In genomic region chr10:81300352-81300907, GRCm38 (mm10) we compare ENCODE assay signal across 11 mouse cellular contexts. TPM values are rescaled to one million over a fixed set of nuclear protein-coding genes. Genes with fewer than 3 reads are reported as not detected.
A peak's percentile ranks its signal among the peaks of the same experiment; 100 is the strongest.
DNase-seq lines count a peak whose midpoint lies in the region; ATAC-seq lines count a peak whose summit lies in the region.
"Had no signal": no experiment of that assay in that cellular context is flagged by ENCODE, and none has a peak within 500 bp of the region (broad histone marks: within the 10 kb centered on the region; RNA-seq: fewer than 3 reads in every experiment).

No protein-coding gene starts in this region.

- peak overlapping the region; percentile 64 for H3K9ac ChIP-seq in heart, embryonic 13.5 days
- no peak overlapping the region for H3K9ac ChIP-seq in intestine, embryonic 14.5 days (ENCODE audit: low read length)
- H3K9ac ChIP-seq in limb, embryonic 13.5 days = peak overlapping the region; percentile 31; the same call in 1 of the 2 replicates
- H3K9ac ChIP-seq: forebrain, embryonic 15.5 days; heart, embryonic 15.5 days had no signal

- peaks cover 89% of the 10 kb centered on the region for H3K4me1 ChIP-seq in heart, embryonic 13.5 days
- H3K4me1 ChIP-seq in intestine, embryonic 14.5 days (replicated peaks; ENCODE audit: control insufficient read depth, insufficient read depth, low read length) = peaks cover 35% of the 10 kb centered on the region
- H3K4me1 ChIP-seq in limb, embryonic 13.5 days = peaks cover 21% of the 10 kb centered on the region

- H3K4me3 ChIP-seq in heart, embryonic 13.5 days = no peak overlapping the region
- no peak overlapping the region for H3K4me3 ChIP-seq in intestine, embryonic 14.5 days (ENCODE audit: low read depth, low read length)
- no peak overlapping the region for H3K4me3 ChIP-seq in limb, embryonic 13.5 days
- H3K4me3 ChIP-seq: forebrain, embryonic 15.5 days; heart, embryonic 15.5 days had no signal

- no peak overlapping the region for H3K4me2 ChIP-seq in heart, embryonic 13.5 days
- H3K4me2 ChIP-seq in intestine, embryonic 14.5 days (ENCODE audit: low read length) = no peak overlapping the region
- H3K4me2 ChIP-seq in limb, embryonic 13.5 days (replicated peaks) = no peak overlapping the region
- H3K4me2 ChIP-seq: forebrain, embryonic 15.5 days; heart, embryonic 15.5 days had no signal

- H3K9me3 ChIP-seq in heart, embryonic 13.5 days = no peaks in the 10 kb centered on the region
- H3K9me3 ChIP-seq in intestine, embryonic 14.5 days (ENCODE audit: control insufficient read depth, low read length) = no peaks in the 10 kb centered on the region
- no peaks in the 10 kb centered on the region for H3K9me3 ChIP-seq in limb, embryonic 13.5 days
- H3K9me3 ChIP-seq: forebrain, embryonic 15.5 days; heart, embryonic 15.5 days had no signal

- WGBS in heart, embryonic 13.5 days = 67% methylated on average over 9 of the region's 9 CpGs
- 74% methylated on average over 9 of the region's 9 CpGs for WGBS in intestine, embryonic 14.5 days
- 85% methylated on average over 9 of the region's 9 CpGs for WGBS in limb, embryonic 13.5 days

- DNase-seq in heart, adult 8-10 months (ENCODE audit: low spot score) = no peak
- peak; percentile 45 for DNase-seq in A20 (ENCODE audit: low read depth, low spot score)
- no peak for DNase-seq in intestine, embryonic 14.5 days (ENCODE audit: low spot score)
- no peak for DNase-seq in adrenal gland, postnatal 36 days
- no peak for DNase-seq in adrenal gland, adult 8-10 months
- no peak for DNase-seq in left cerebral cortex, postnatal 10 days (ENCODE audit: extremely low spot score in 1 of 2, low spot score in 2 of 2)
- DNase-seq: lung, postnatal 36 days had no signal

- H3K27ac ChIP-seq in heart, embryonic 13.5 days (replicated peaks) = 0 out of 2 replicates have a peak overlapping the region, but pooled peaks have one; percentile 17
- H3K27ac ChIP-seq in intestine, embryonic 14.5 days (ENCODE audit: low read depth) = 0 out of 2 replicates have a peak overlapping the region, but pooled peaks have one; percentile 27
- no peak overlapping the region for H3K27ac ChIP-seq in limb, embryonic 13.5 days
- H3K27ac ChIP-seq: forebrain, embryonic 15.5 days had no signal

- no peaks in the 10 kb centered on the region for H3K27me3 ChIP-seq in heart, embryonic 13.5 days (replicated peaks)
- H3K27me3 ChIP-seq in intestine, embryonic 14.5 days (replicated peaks; ENCODE audit: control insufficient read depth, insufficient read depth, low read length) = no peaks in the 10 kb centered on the region
- H3K27me3 ChIP-seq in limb, embryonic 13.5 days = no peaks in the 10 kb centered on the region
- H3K27me3 ChIP-seq: forebrain, embryonic 15.5 days; heart, embryonic 15.5 days had no signal

- intact Hi-C loops in left cerebral cortex, postnatal 10 days (cut with DNase I) = no loop called here

- no peak for ATAC-seq in heart, embryonic 13.5 days (ENCODE audit: extremely low read depth, insufficient number of reproducible peaks, low FRiP score, low TSS enrichment)
- ATAC-seq in intestine, embryonic 14.5 days (replicated peaks; ENCODE audit: low FRiP score, low TSS enrichment, low read depth) = no peak
- ATAC-seq in limb, embryonic 13.5 days (ENCODE audit: low FRiP score, low read depth) = no peak
- ATAC-seq: forebrain, embryonic 15.5 days had no signal

- H3K36me3 ChIP-seq in heart, embryonic 13.5 days = peaks cover 5% of the 10 kb centered on the region; the same call in 1 of the 2 replicates
- H3K36me3 ChIP-seq in intestine, embryonic 14.5 days (ENCODE audit: control insufficient read depth, insufficient read depth, low read length) = no peaks in the 10 kb centered on the region
- no peaks in the 10 kb centered on the region; the same call in 1 of the 2 replicates for H3K36me3 ChIP-seq in limb, embryonic 13.5 days
- H3K36me3 ChIP-seq: forebrain, embryonic 15.5 days; heart, embryonic 15.5 days had no signal

RNA-seq across cellular contexts. Expression of gene Pip5k1c, which starts 7.7 kb away (rescaled TPM):
- 31.0 and 32.0 TPM in 2 replicates for polyA plus RNA-seq in heart, embryonic 13.5 days (2015; fragmentation: Nextera tagmentation; extraction: Ambion mirVana)
- 10 to 100 TPM; 25.7 to 29.5 (median 26.8) TPM for total RNA-seq in heart, adult 8-10 months (2022)
- polyA plus RNA-seq in intestine, embryonic 14.5 days (2014; fragmentation: Nextera tagmentation; extraction: Ambion mirVana) = 57.3 and 57.5 TPM in 2 replicates
- polyA plus RNA-seq in limb, embryonic 13.5 days (2015; fragmentation: Nextera tagmentation; extraction: Ambion mirVana) = 51.5 and 58.5 TPM in 2 replicates
- 10 to 100 TPM; 37.2 to 40.9 TPM for total RNA-seq in adrenal gland, postnatal 36 days (2021)
- 10 to 100 TPM; 42.6 to 61.1 (median 53.3) TPM for total RNA-seq in adrenal gland, adult 8-10 months (2022)
- 100 to 1,000 TPM; 336 to 340 TPM for total RNA-seq in left cerebral cortex, postnatal 10 days (2021)

RNA-seq across cellular contexts. Expression of gene Tjp3, which starts 9.0 kb away (rescaled TPM):
- 2.2 and 2.4 TPM in 2 replicates for polyA plus RNA-seq in heart, embryonic 13.5 days (2015; fragmentation: Nextera tagmentation; extraction: Ambion mirVana)
- total RNA-seq in heart, adult 8-10 months (2022) = under 1 TPM in 1 of 4 experiments, not detected in 3; 0.22 TPM
- polyA plus RNA-seq in intestine, embryonic 14.5 days (2014; fragmentation: Nextera tagmentation; extraction: Ambion mirVana) = 35.1 and 44.4 TPM in 2 replicates
- polyA plus RNA-seq in limb, embryonic 13.5 days (2015; fragmentation: Nextera tagmentation; extraction: Ambion mirVana) = 2.6 and 2.9 TPM in 2 replicates
- under 1 TPM; 0.23 to 0.26 TPM for total RNA-seq in adrenal gland, postnatal 36 days (2021)
- under 1 TPM; 0.22 to 0.81 (median 0.29) TPM for total RNA-seq in adrenal gland, adult 8-10 months (2022)
- under 1 TPM; 0.39 to 0.49 TPM for total RNA-seq in left cerebral cortex, postnatal 10 days (2021)

RNA-seq across cellular contexts. Expression of gene Cactin, which starts 20.5 kb away (rescaled TPM):
- polyA plus RNA-seq in heart, embryonic 13.5 days (2015; fragmentation: Nextera tagmentation; extraction: Ambion mirVana) = 25.6 and 28.2 TPM in 2 replicates
- total RNA-seq in heart, adult 8-10 months (2022) = 10 to 100 TPM; 14.4 to 19.2 (median 16.3) TPM
- 26.0 and 27.7 TPM in 2 replicates for polyA plus RNA-seq in intestine, embryonic 14.5 days (2014; fragmentation: Nextera tagmentation; extraction: Ambion mirVana)
- 41.8 and 42.3 TPM in 2 replicates for polyA plus RNA-seq in limb, embryonic 13.5 days (2015; fragmentation: Nextera tagmentation; extraction: Ambion mirVana)
- total RNA-seq in adrenal gland, postnatal 36 days (2021) = 10 to 100 TPM; 37.9 to 39.1 TPM
- total RNA-seq in adrenal gland, adult 8-10 months (2022) = 10 to 100 TPM; 37.7 to 47.5 (median 42.5) TPM
- total RNA-seq in left cerebral cortex, postnatal 10 days (2021) = 10 to 100 TPM; 26.4 to 26.7 TPM

RNA-seq across cellular contexts. Expression of gene Tbxa2r, which starts 28.1 kb away (rescaled TPM):
- 13.6 and 14.7 TPM in 2 replicates for polyA plus RNA-seq in heart, embryonic 13.5 days (2015; fragmentation: Nextera tagmentation; extraction: Ambion mirVana)
- 1 to 10 TPM; 2.7 to 5.4 (median 3.5) TPM for total RNA-seq in heart, adult 8-10 months (2022)
- 22.3 and 23.6 TPM in 2 replicates for polyA plus RNA-seq in intestine, embryonic 14.5 days (2014; fragmentation: Nextera tagmentation; extraction: Ambion mirVana)
- 5.2 and 7.8 TPM in 2 replicates for polyA plus RNA-seq in limb, embryonic 13.5 days (2015; fragmentation: Nextera tagmentation; extraction: Ambion mirVana)
- total RNA-seq in adrenal gland, postnatal 36 days (2021) = 10 to 100 TPM; 53.2 to 53.9 TPM
- 10 to 100 TPM; 35.6 to 52.1 (median 42.0) TPM for total RNA-seq in adrenal gland, adult 8-10 months (2022)
- total RNA-seq in left cerebral cortex, postnatal 10 days (2021) = 1 to 10 TPM; 1.1 to 2.1 TPM

RNA-seq across cellular contexts. Expression of gene Apba3, which starts 33.7 kb away (rescaled TPM):
- 45.4 and 51.4 TPM in 2 replicates for polyA plus RNA-seq in heart, embryonic 13.5 days (2015; fragmentation: Nextera tagmentation; extraction: Ambion mirVana)
- 100 to 1,000 TPM; 105 to 122 (median 112) TPM for total RNA-seq in heart, adult 8-10 months (2022)
- polyA plus RNA-seq in intestine, embryonic 14.5 days (2014; fragmentation: Nextera tagmentation; extraction: Ambion mirVana) = 51.0 and 51.7 TPM in 2 replicates
- 63.3 and 63.5 TPM in 2 replicates for polyA plus RNA-seq in limb, embryonic 13.5 days (2015; fragmentation: Nextera tagmentation; extraction: Ambion mirVana)
- total RNA-seq in adrenal gland, postnatal 36 days (2021) = 100 to 1,000 TPM in 1 of 2 experiments, 10 to 100 TPM in 1; 78.8 to 109 TPM
- 10 to 100 TPM; 61.9 to 72.3 (median 66.4) TPM for total RNA-seq in adrenal gland, adult 8-10 months (2022)
- 10 to 100 TPM; 23.7 to 32.6 TPM for total RNA-seq in left cerebral cortex, postnatal 10 days (2021)

Comparison
In these comparisons a context has a peak if more than half of its experiments do, and no peak if none do; other contexts are left out.
1. RNA of gene Pip5k1c, which starts 7.7 kb away (total RNA-seq): 336 to 340 TPM in left cerebral cortex, postnatal 10 days; 42.6 to 61.1 TPM in adrenal gland, adult 8-10 months, 37.2 to 40.9 TPM in adrenal gland, postnatal 36 days and 25.7 to 29.5 TPM in heart, adult 8-10 months; every median in the first group is over 4 times any median in the second.